Mouse (Mus musculus): ENCODE measurements around the gene Calcrl.

DNA sequence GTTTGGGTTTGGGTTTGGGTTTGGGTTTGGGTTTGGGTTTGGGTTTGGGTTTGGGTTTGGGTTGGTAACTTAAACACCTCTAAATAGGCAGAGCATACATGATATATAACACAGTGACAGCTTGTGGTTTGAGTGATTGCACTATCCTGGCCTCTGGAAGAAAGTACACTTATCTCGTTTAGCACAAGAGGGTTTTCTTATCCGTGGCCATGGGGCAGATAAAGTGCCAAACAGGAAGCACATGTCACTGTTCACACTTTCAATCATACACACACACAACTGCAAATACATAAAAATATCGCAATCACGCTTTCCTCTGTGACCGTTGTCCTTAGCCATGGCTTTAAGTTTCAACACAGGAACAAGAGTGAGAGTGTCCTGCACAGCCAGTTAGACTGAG lies 56.0 kb downstream of the Calcrl start:
- TF ChIP-seq GATA1 (IDR thresholded peaks at IDR 0.05; ENCODE audit: borderline replicate concordance, low read length) (no peak), FLI1 (IDR thresholded peaks at IDR 0.05; ENCODE audit: low read length) (no peak)

Data from megakaryocyte, embryonic 14.5 days (primary cell).